Mouse (Mus musculus) myocyte (in vitro differentiated cells): Measurements from ENCODE around the gene Plekhg4.

Source experiments
- E2F4 ChIP-seq: IDR thresholded peaks from one replicate; pipeline ENCODE4 v1.6.1; 2011; ENCODE audit warnings: mild to moderate bottlenecking, control low read depth, moderate library complexity; ENCODE audit not compliant: insufficient read depth
- MAX ChIP-seq: IDR thresholded peaks from one replicate; pipeline ENCODE4 v1.6.1; 2011; ENCODE audit warnings: low read depth, mild to moderate bottlenecking, control low read depth
- MYOD1 ChIP-seq, 3 experiments: IDR thresholded peaks; one replicate each; pipeline ENCODE4 v1.6.1; 2011; ENCODE audit warnings: control low read depth in 2 of 3, low read depth in 2 of 3, mild to moderate bottlenecking in 2 of 3, moderate library complexity in 1 of 3; ENCODE audit not compliant: insufficient read length in 2 of 3, control insufficient read depth in 1 of 3
- MYOG ChIP-seq, 3 experiments: IDR thresholded peaks; one replicate each; pipeline ENCODE4 v1.6.1; 2011; ENCODE audit warnings: control low read depth in 2 of 3, low read depth in 2 of 3, mild to moderate bottlenecking in 2 of 3; ENCODE audit not compliant: insufficient read length in 2 of 3, control insufficient read depth in 1 of 3, insufficient read depth in 1 of 3
- POLR2A ChIP-seq: IDR thresholded peaks from one replicate; pipeline ENCODE4 v1.6.1; 2011; ENCODE audit warnings: low read depth, mild to moderate bottlenecking, control low read depth, moderate library complexity; ENCODE audit not compliant: insufficient read length
- POLR2AphosphoS2 ChIP-seq: IDR thresholded peaks from one replicate; pipeline ENCODE4 v1.6.1; 2011; ENCODE audit warnings: low read depth, control low read depth; ENCODE audit not compliant: insufficient read length
- REST ChIP-seq: IDR thresholded peaks from one replicate; pipeline ENCODE4 v1.6.1; 2011; ENCODE audit warnings: mild to moderate bottlenecking, control low read depth, moderate library complexity; ENCODE audit not compliant: insufficient read depth, insufficient read length
- USF1 ChIP-seq: IDR thresholded peaks from one replicate; pipeline ENCODE4 v1.6.1; 2011; ENCODE audit warnings: low read depth, mild to moderate bottlenecking, control low read depth, moderate library complexity

GRCm38 (mm10) chr8:105341399-105341798 lies 31.7 kb upstream of the Plekhg4 start:
- TF ChIP-seq MYOD1 (IDR thresholded peaks at IDR 0.05; ENCODE audit: control insufficient read depth in 1 of 3, insufficient read length in 2 of 3, low read depth in 2 of 3) (no peak), E2F4 (no peak), POLR2AphosphoS2 (no peak), POLR2A (no peak), USF1 (no peak), REST (no peak), MYOG (IDR thresholded peaks at IDR 0.05; ENCODE audit: control insufficient read depth in 1 of 3, insufficient read depth in 1 of 3, insufficient read length in 2 of 3, low read depth in 2 of 3) (no peak), MAX (no peak)
